8 mouse cellular contexts compared by ENCODE assay signal in genomic region chr16:78577085-78577671, GRCm38 (mm10). TPM values are rescaled to one million over a fixed set of nuclear protein-coding genes. Genes with fewer than 3 reads are reported as not detected.
DNase-seq lines count a peak whose midpoint lies in the region; ATAC-seq lines count a peak whose summit lies in the region.

No protein-coding gene starts in this region.

- intact Hi-C loops in heart, postnatal 10 days (cut with DNase I): loop anchor here (10.0 kb wide), 1 partner anchor 202 kb away; the partner anchor contains the start of gene Btg3

- H3K36me3 ChIP-seq in limb, embryonic 13.5 days: peaks cover 6% of the 10 kb centered on the region; the same call in 1 of the 2 replicates
- no peaks in the 10 kb centered on the region for H3K36me3 ChIP-seq in midbrain, embryonic 16.5 days (ENCODE audit: control insufficient read depth, insufficient read depth, low read length)

- H3K27ac ChIP-seq in limb, embryonic 13.5 days: peak overlapping the region; percentile 92; the same call in 1 of the 2 replicates
- H3K27ac ChIP-seq in midbrain, embryonic 16.5 days (ENCODE audit: low read length): peak overlapping the region; percentile 66; the same call in 1 of the 2 replicates

- no peaks in the 10 kb centered on the region for H3K9me3 ChIP-seq in limb, embryonic 13.5 days
- no peaks in the 10 kb centered on the region for H3K9me3 ChIP-seq in midbrain, embryonic 16.5 days (replicated peaks; ENCODE audit: control insufficient read depth, low read length, poor library complexity, severe bottlenecking)

- H3K27me3 ChIP-seq in limb, embryonic 13.5 days: no peaks in the 10 kb centered on the region
- H3K27me3 ChIP-seq in midbrain, embryonic 16.5 days (ENCODE audit: control insufficient read depth, insufficient read depth, low read depth, low read length): no peaks in the 10 kb centered on the region

- peak overlapping the region; percentile 83 for H3K4me3 ChIP-seq in limb, embryonic 13.5 days
- peak overlapping the region; percentile 79 for H3K4me3 ChIP-seq in midbrain, embryonic 16.5 days (ENCODE audit: low read depth, low read length)

- H3K9ac ChIP-seq in limb, embryonic 13.5 days: peak overlapping the region; percentile 91
- peak overlapping the region; percentile 83 for H3K9ac ChIP-seq in midbrain, embryonic 16.5 days (ENCODE audit: low read depth, low read length)

- H3K4me1 ChIP-seq in limb, embryonic 13.5 days: peaks cover 18% of the 10 kb centered on the region
- H3K4me1 ChIP-seq in midbrain, embryonic 16.5 days (ENCODE audit: control insufficient read depth, insufficient read depth, low read length): peaks cover 15% of the 10 kb centered on the region

- H3K4me2 ChIP-seq in limb, embryonic 13.5 days (replicated peaks): peak overlapping the region; percentile 72
- peak overlapping the region; percentile 79 for H3K4me2 ChIP-seq in midbrain, embryonic 16.5 days (ENCODE audit: low read length)

- DNase-seq in urinary bladder, postnatal 14 days (ENCODE audit: low spot score): peak; percentile 24
- no peak for DNase-seq in urinary bladder, postnatal 4 days (ENCODE audit: low spot score in 2 of 2)
- DNase-seq in embryo, embryonic 11 days: peak; percentile 26
- peak; percentile 33 to 43 for DNase-seq in heart, postnatal 10 days
- no peak for DNase-seq in left cerebral cortex, adult 8-10 months (ENCODE audit: low spot score in 2 of 2)
- DNase-seq in retina, embryonic 14.5 days (ENCODE audit: low spot score): no peak

- ATAC-seq in limb, embryonic 13.5 days (ENCODE audit: low FRiP score, low read depth): peak; percentile 37
- peak; percentile 29 for ATAC-seq in midbrain, embryonic 16.5 days

- 22% methylated on average over 14 of the region's 14 CpGs for WGBS in limb, embryonic 13.5 days
- WGBS in midbrain, embryonic 16.5 days: 17% methylated on average over 14 of the region's 14 CpGs

RNA-seq across cellular contexts. Expression of gene D16Ertd472e, which starts 0.7 kb away (rescaled TPM):
- 1 to 10 TPM; 8.6 to 8.8 TPM for total RNA-seq in heart, postnatal 10 days (2021)
- polyA plus RNA-seq in limb, embryonic 13.5 days (2015; fragmentation: Nextera tagmentation; extraction: Ambion mirVana): 24.2 and 24.4 TPM in 2 replicates
- polyA plus RNA-seq in midbrain, embryonic 16.5 days (2015; fragmentation: Nextera tagmentation; extraction: Ambion mirVana): 6.5 and 8.4 TPM in 2 replicates
- 10 to 100 TPM in 2 of 4 experiments, 1 to 10 TPM in 2; 8.8 to 10.7 (median 10.2) TPM for total RNA-seq in left cerebral cortex, adult 8-10 months (2022)

Comparison
In these comparisons a context has a peak if more than half of its experiments do, and no peak if none do; other contexts are left out.
1. DNase-seq: peak in urinary bladder, postnatal 14 days (single experiment), embryo, embryonic 11 days (single experiment) and heart, postnatal 10 days (2 of 2); none in urinary bladder, postnatal 4 days (0 of 2), left cerebral cortex, adult 8-10 months (0 of 2) and retina, embryonic 14.5 days (single experiment).